Mouse (Mus musculus) limb, embryonic 10.5 days (tissue): ENCODE results near the gene Gm28038. TPM values are rescaled to one million over a fixed set of nuclear protein-coding genes. Genes with fewer than 3 reads are reported as not detected.

Source experiments
- DNase-seq: peaks from one replicate; pipeline ENCODE4 v3.0.0-alpha.2; 2017; ENCODE audit warnings: low spot score
- H3K27ac ChIP-seq: fragments of 300-500 bp; sonication (generic); 2 replicates; pipeline ENCODE4 v1.5.1; 2016; ENCODE audit warnings: mild to moderate bottlenecking
- H3K27me3 ChIP-seq: fragments of 300-500 bp; sonication (generic); 2 replicates; pipeline ENCODE4 v1.6.1; 2016; ENCODE audit warnings: low read depth, mild to moderate bottlenecking; ENCODE audit not compliant: poor library complexity, severe bottlenecking
- H3K36me3 ChIP-seq: fragments of 300-500 bp; sonication (generic); 2 replicates; pipeline ENCODE4 v1.6.1; 2016; ENCODE audit warnings: mild to moderate bottlenecking, moderate library complexity
- H3K4me1 ChIP-seq: fragments of 300-500 bp; sonication (generic); 2 replicates; pipeline ENCODE4 v1.6.1; 2016
- H3K4me3 ChIP-seq: fragments of 300-500 bp; sonication (generic); 2 replicates; pipeline ENCODE4 v1.5.1; 2016; ENCODE audit warnings: mild to moderate bottlenecking, moderate library complexity
- H3K9me3 ChIP-seq: fragments of 300-500 bp; sonication (generic); replicated peaks from 2 replicates; pipeline ENCODE4 v1.6.1; 2016; ENCODE audit warnings: mild to moderate bottlenecking
- WGBS: fragments of 180-500 bp; shearing (Covaris S2); methylation state at CpG from one replicate; pipeline ENCODE4 v1.1.7; 2016; 5-methylcytosine and 5-hydroxymethylcytosine counted together
- polyA plus RNA-seq: library from polyadenylated mRNA; unstranded; fragments of >200 nt; fragmentation: Nextera tagmentation; extraction: Ambion mirVana; gene quantifications from 2 replicates; pipeline ENCODE4 v1.2.1, GENCODE M21; 2016

Gm28038 gene
- polyA plus RNA-seq, 1 experiment from 2014 or later: not detected

GRCm38 (mm10) chr2:30319260-30319659 lies 38.4 kb downstream of the Gm28038 start:
- DNase-seq: no peak
- H3K4me1 ChIP-seq: no peaks in the 10 kb centered on the region
- WGBS: 92% methylated on average over 4 of the region's 4 CpGs
- H3K27ac ChIP-seq: no peak overlapping the region
- peaks cover 100% of the 10 kb centered on the region for H3K36me3 ChIP-seq
- H3K9me3 ChIP-seq: no peaks in the 10 kb centered on the region
- H3K27me3 ChIP-seq: no peaks in the 10 kb centered on the region
- no peak overlapping the region for H3K4me3 ChIP-seq

DNA sequence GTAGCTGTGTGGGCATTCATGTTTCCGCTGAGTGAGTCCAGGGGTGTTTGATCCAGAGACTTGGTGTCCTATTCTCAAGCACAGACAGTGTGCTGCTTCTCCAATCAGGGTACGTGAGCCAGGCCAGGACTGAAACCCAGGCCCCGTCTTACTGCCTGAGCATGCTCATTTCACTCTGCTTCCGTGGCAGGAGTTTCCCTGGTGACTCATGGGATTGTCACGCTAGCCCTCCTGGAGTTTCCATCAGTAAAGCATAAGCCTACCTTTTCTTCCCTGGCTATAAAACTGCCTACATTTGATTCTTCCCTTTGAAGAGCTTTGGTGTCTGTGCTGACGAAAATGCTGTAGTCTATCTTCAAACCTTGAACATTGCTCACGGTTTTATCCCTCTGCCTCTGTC lies 42.3 kb downstream of the Gm28038 start:
- H3K4me1 ChIP-seq: no peaks in the 10 kb centered on the region
- 91% methylated on average over 7 of the region's 7 CpGs for WGBS

DNA sequence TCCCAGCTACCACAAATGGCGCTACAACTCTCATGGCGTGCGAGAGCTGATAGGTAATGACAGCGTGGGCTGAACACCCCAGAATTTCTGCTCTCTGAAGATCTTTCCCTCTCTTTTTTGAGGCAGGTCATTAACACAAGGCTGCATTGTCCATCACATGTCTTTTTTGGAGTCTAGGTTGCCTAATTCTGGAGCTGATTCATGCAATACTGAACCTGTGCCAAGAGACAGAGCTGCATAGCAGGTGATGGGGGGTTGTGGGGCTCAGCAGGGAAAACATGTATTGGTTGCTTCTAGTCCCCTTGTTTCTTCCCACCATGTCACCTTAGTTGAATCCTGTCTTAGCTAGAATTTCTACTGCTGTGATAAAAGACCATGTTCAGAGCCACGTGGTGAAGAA lies 44.5 kb downstream of the Gm28038 start:
- H3K9me3 ChIP-seq: no peaks in the 10 kb centered on the region
- H3K4me3 ChIP-seq: no peak overlapping the region
- no peaks in the 10 kb centered on the region for H3K4me1 ChIP-seq
- H3K36me3 ChIP-seq: peaks cover 100% of the 10 kb centered on the region
- no peaks in the 10 kb centered on the region for H3K27me3 ChIP-seq
- 94% methylated on average over 5 of the region's 5 CpGs for WGBS
- no peak overlapping the region for H3K27ac ChIP-seq
- no peak for DNase-seq

More for the DNA sequence above, 42.3 kb downstream of the Gm28038 start:
- Histone ChIP-seq H3K27ac (no peak overlapping the region), H3K4me3 (no peak overlapping the region), H3K9me3 (no peaks in the 10 kb centered on the region), H3K36me3 (peaks cover 100% of the 10 kb centered on the region), H3K27me3 (no peaks in the 10 kb centered on the region)
- no peak for DNase-seq

DNA sequence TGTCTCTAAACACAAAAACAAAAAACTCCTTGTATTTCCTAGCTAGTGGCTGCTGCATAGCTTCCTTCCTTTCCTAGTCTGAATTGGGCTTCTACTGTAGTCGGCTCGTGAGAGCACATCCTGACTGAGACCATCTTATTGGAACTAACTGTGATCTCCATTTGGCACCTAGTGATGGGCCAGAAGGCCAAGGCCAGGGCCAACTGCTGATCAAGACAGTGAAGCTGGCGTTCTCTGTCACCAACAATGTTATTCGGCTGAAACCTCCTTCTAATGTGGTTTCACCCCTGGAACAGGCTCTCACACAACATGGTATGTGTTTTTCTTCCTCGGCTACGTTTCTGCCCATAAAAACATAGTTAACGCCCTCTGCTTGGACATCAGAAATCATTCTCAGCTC lies 46.4 kb downstream of the Gm28038 start:
- H3K4me1 ChIP-seq: no peaks in the 10 kb centered on the region
- WGBS: 94% methylated on average over 7 of the region's 7 CpGs
- no peak for DNase-seq
- H3K36me3 ChIP-seq: peaks cover 100% of the 10 kb centered on the region
- H3K27me3 ChIP-seq: no peaks in the 10 kb centered on the region
- no peaks in the 10 kb centered on the region for H3K9me3 ChIP-seq
- H3K27ac ChIP-seq: no peak overlapping the region
- H3K4me3 ChIP-seq: no peak overlapping the region

DNA sequence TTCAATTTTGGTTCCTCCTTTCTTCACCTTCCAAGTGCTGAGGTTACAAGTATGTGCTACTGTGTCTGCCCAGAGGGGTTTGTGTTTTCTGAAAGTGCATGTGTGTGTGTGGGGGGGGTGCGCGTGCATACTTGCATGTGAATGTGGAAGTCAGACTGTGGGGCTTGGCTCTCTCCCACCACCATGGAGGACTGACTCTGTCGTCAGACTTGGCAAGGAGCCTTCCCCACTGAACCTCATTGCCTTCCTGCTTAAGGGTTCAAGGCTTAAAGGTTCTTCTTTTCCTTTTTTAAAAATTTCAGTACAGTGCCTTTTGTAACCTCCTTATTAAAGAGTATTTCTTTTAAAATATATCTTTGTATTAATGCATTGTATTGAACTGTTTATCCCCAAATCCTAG lies 47.9 kb downstream of the Gm28038 start:
- DNase-seq: no peak
- Histone ChIP-seq H3K27me3 (no peaks in the 10 kb centered on the region), H3K27ac (no peak overlapping the region), H3K4me3 (no peak overlapping the region), H3K9me3 (no peaks in the 10 kb centered on the region), H3K4me1 (no peaks in the 10 kb centered on the region), H3K36me3 (peaks cover 100% of the 10 kb centered on the region)
- 91% methylated on average over 3 of the region's 3 CpGs for WGBS

DNA sequence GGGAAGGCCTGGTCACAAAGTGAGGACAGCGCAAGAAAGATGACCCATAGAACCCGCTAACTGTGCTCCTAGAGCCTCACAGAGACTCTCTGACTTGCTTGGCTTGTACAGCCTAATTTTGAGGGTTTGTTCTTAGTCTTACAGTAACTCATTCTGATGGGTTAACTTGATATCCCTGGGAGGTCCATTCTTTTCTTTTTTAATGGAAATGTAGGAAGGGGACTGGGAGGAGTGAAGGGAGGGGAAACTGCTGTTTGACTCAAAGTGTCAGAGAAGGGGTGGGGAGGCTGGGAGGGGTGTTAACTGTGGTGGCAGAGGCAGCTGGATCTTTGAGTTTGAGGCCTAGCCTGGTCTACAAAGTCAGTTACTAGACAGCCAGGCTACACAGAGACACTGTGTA lies 54.5 kb downstream of the Gm28038 start:
- no peaks in the 10 kb centered on the region for H3K4me1 ChIP-seq
- peaks cover 100% of the 10 kb centered on the region for H3K36me3 ChIP-seq
- H3K27me3 ChIP-seq: no peaks in the 10 kb centered on the region
- no peak for DNase-seq
- H3K27ac ChIP-seq: no peak overlapping the region
- 98% methylated on average over 2 of the region's 2 CpGs for WGBS
- no peak overlapping the region for H3K4me3 ChIP-seq
- no peaks in the 10 kb centered on the region for H3K9me3 ChIP-seq

- WGBS: 89% methylated on average over 16 of the region's 16 CpGs
- Histone ChIP-seq H3K9me3 (no peaks in the 10 kb centered on the region), H3K27me3 (no peaks in the 10 kb centered on the region), H3K4me3 (no peak overlapping the region), H3K27ac (no peak overlapping the region), H3K36me3 (peaks cover 100% of the 10 kb centered on the region), H3K4me1 (no peaks in the 10 kb centered on the region)
- DNase-seq: no peak
Observed at GRCm38 (mm10) chr2:30336174-30336915, 55.5 kb downstream of the Gm28038 start.

- Histone ChIP-seq H3K27me3 (no peaks in the 10 kb centered on the region), H3K36me3 (peaks cover 100% of the 10 kb centered on the region), H3K4me1 (no peaks in the 10 kb centered on the region), H3K27ac (no peak overlapping the region), H3K4me3 (no peak overlapping the region), H3K9me3 (no peaks in the 10 kb centered on the region)
- no peak for DNase-seq
- WGBS: 60% methylated on average over 12 of the region's 12 CpGs
Observed at GRCm38 (mm10) chr2:30337179-30337578, 56.3 kb downstream of the Gm28038 start.

DNA sequence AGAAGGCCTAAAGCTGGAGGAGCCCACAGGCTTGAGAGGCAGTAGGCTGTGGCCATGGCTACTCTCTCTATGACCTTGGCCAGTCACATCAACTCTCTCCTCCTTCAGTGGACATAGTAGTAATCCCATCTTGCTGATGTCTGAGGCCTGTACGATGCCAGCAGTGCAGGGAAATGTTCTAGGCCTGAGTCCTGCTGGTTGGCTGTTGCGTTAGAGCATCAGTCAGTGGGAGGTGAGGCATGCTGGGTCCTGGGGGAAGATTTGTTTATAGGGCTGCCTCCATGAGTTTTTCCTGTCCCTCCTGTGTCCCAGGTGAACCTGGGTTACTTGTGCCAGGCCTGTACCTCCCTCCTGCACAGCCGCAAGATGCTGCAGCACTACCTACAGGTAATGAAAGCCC lies 61.2 kb downstream of the Gm28038 start:
- H3K4me1 ChIP-seq: no peaks in the 10 kb centered on the region
- no peaks in the 10 kb centered on the region for H3K27me3 ChIP-seq
- H3K4me3 ChIP-seq: no peak overlapping the region
- peaks cover 100% of the 10 kb centered on the region for H3K36me3 ChIP-seq
- DNase-seq: no peak
- WGBS: 96% methylated on average over 3 of the region's 3 CpGs
- H3K27ac ChIP-seq: no peak overlapping the region
- H3K9me3 ChIP-seq: no peaks in the 10 kb centered on the region

DNA sequence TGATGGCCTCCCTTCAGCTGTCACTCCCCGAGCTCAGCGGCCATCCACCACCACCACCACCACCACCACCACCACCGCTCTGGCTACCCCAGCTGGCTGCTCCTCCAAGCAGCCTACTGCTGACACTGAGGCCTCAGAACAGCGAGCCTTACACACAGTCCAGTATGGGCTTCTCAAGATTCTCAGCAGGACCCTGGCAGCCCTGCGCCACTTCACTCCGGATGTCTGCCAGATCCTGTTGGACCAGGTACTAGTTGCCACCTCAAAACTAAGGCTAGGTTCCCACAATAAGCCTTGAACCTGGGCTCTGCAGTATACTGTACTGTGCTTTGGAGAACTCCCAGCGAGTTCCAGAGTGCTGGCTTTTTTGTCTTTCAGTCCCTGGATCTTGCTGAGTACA lies 61.7 kb downstream of the Gm28038 start:
- WGBS: 98% methylated on average over 7 of the region's 7 CpGs
- H3K36me3 ChIP-seq: peaks cover 100% of the 10 kb centered on the region

GRCm38 (mm10) chr2:30343601-30344137 lies 62.8 kb downstream of the Gm28038 start:
- 86% methylated on average over 14 of the region's 14 CpGs for WGBS

More for the DNA sequence above, 61.7 kb downstream of the Gm28038 start:
- H3K4me3 ChIP-seq: no peak overlapping the region
- no peaks in the 10 kb centered on the region for H3K4me1 ChIP-seq
- H3K27ac ChIP-seq: no peak overlapping the region
- DNase-seq: no peak
- H3K27me3 ChIP-seq: no peaks in the 10 kb centered on the region
- H3K9me3 ChIP-seq: no peaks in the 10 kb centered on the region

DNA sequence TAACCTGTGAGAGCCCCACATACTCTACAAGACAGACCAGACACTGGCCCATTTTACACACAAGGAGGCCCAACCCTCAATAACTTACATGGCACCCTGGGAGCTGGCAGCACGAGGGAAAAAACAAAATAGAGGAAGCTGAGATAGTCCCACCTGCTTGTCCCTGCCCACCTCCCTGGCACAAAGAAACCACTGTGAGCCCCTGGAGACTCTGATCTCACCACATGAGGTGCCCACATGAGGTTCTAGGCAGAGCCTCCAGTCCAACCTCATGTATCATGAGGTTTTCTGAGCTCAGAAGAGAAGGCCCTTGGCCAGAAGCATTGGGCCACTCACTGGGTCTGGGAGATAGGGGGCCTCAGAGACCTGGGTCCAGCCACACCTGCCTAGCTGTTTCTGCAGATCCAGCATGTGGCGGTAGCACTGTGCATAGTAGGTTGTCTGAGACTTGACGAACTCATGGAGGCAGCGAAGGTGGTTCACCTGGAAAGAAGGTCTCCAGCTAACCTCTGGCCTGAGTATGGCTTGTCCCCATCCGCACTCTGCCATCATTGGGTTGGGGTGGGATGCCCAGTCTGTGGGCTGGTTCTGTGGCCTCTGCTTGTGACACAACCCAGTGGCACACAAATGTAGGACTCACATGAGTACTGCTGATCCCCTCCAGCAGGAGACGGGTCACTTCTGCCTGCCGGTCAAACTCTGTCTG lies 65.3 kb downstream of the Gm28038 start:
- Histone ChIP-seq H3K9me3 (no peaks in the 10 kb centered on the region), H3K36me3 (peaks cover 96% of the 10 kb centered on the region), H3K4me1 (no peaks in the 10 kb centered on the region), H3K4me3 (no peak overlapping the region), H3K27me3 (no peaks in the 10 kb centered on the region), H3K27ac (no peak overlapping the region)
- 90% methylated on average over 7 of the region's 7 CpGs for WGBS
- no peak for DNase-seq

More at GRCm38 (mm10) chr2:30343601-30344137, 62.8 kb downstream of the Gm28038 start:
- H3K36me3 ChIP-seq: peaks cover 100% of the 10 kb centered on the region
- no peaks in the 10 kb centered on the region for H3K27me3 ChIP-seq
- H3K4me1 ChIP-seq: no peaks in the 10 kb centered on the region
- H3K4me3 ChIP-seq: no peak overlapping the region
- H3K9me3 ChIP-seq: no peaks in the 10 kb centered on the region
- H3K27ac ChIP-seq: no peak overlapping the region
- DNase-seq: no peak

DNA sequence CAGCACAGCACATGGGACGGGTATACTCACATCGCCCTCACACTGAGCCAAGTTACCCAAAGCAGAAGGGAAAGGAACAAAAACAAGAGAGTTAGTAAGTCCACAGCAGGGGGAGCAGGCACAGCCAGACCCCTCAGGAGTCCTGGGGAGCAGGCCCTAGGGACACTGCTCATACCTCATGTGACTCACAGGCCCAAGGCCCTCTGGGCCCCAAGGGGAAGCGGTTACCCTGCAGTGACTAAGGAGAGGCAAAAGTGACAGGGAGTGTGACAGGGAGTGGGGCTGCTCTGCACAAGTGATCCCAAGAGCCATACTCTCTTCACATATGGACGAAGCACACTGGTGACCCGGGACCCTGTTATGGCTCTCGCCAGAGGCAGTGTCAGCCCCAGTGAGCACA lies 68.4 kb downstream of the Gm28038 start:
- H3K27me3 ChIP-seq: no peaks in the 10 kb centered on the region
- H3K4me1 ChIP-seq: no peaks in the 10 kb centered on the region
- H3K9me3 ChIP-seq: no peaks in the 10 kb centered on the region
- DNase-seq: no peak
- 92% methylated on average over 6 of the region's 6 CpGs for WGBS
- no peak overlapping the region for H3K4me3 ChIP-seq
- H3K36me3 ChIP-seq: peaks cover 82% of the 10 kb centered on the region
- H3K27ac ChIP-seq: no peak overlapping the region
